Mouse (Mus musculus): ENCODE measurements around the gene Me3.

DNA sequence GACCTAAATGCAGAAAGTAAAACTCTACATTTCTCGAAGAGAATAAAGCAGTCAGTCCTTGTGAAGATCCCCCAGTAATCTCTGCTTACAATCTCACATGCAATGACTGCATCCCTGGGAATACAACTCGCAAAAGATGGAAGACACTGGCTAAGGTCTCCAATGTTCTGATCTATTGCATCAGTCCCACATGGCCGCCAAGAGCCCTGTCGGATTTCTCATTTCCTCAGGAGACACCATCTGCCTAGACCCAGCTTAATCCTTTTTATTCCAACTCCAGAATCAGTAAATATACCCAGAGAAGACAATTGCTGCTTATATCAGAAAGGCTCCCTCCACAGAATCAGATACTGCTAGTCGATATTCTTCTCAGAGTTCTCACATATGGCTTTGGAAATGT lies 220.9 kb downstream of the Me3 start:
- no peak for TF ChIP-seq CTCF (IDR thresholded peaks at IDR 0.05; ENCODE audit: extremely low read depth, insufficient read depth, insufficient read length, insufficient replicate concordance)
- no peak for TF ChIP-seq POLR2A (IDR thresholded peaks at IDR 0.05; ENCODE audit: low read depth, low read length)
